Mouse (Mus musculus): Measurements from ENCODE around the gene Cisd2.

Gene Cisd2

DNA sequence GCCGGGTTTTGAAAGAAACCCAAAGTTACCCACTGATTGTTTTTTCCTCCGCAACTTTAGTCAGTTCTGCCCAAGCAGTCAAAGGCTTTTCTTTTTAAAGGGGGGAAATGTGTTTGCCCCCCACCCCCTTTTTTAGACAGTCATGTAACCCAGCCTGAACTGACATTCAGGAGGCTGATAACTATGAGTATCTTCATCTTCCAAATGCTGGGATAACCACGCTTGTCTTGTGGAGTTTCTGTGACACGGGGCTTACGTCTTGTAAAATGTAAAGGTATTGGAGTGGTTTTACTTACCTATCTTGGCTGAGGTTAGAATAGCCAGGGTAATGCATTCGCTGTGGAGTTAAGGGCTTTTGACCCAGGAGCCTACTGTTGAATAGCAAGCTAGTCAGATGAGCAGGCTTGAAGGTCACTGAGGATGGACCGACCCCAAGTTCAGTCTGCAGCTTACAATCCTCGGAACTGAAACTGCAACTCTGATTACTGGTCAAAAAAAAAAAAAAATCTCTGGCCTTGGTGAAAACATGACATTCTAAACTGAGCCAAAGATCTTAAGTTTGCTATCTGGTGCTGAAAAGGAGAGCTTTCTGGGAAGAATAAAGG lies at the start of gene Cisd2:
TSS of gene Cisd2 (minus strand) at position 318 of the 605 bp plus-strand sequence.
- no peak for DNase-seq (ENCODE audit: extremely low read depth, low read depth, low spot score)

DNA sequence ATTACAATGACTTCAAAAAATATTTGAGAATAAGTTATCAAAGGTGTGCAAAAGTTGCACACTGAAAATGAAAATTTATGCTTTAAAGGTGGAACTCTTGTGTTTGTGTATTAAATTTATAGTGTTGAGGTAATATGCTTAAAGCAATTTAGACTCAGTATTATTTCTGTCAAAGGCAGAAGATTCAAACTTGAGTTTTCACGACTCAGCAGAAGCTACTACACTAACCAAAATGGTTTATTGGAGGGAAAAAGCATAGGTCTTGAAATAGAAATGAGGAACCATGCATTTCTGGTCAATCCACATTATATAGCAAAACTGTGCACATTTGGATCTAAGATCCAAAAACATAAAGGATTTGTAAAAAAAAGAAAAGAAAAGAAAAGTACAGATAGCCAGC lies 47.1 kb upstream of the Cisd2 start:
- no peak for DNase-seq (ENCODE audit: extremely low read depth, low read depth, low spot score)

DNA sequence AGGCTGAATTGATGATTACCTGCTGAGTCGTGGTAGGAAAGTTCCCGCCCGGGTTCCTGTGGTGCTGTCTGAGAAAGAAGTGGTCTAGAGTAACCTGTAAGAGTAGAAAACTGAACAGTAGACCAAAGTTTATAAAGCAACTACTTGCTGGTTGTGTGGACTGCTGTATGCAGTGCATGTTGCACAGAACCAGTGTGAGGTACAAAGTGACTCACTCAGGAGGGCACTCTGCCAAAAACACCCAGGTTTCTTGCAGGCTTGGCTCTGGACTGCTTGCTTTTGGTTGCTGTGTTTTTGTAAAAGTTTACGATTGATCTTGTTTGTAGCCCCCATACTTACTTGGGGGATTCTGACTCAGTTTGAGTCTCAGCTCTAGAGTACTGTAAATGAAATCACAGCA lies 46.2 kb upstream of the Cisd2 start:
- DNase-seq (ENCODE audit: extremely low read depth, low read depth, low spot score) = peak; percentile 69

DNA sequence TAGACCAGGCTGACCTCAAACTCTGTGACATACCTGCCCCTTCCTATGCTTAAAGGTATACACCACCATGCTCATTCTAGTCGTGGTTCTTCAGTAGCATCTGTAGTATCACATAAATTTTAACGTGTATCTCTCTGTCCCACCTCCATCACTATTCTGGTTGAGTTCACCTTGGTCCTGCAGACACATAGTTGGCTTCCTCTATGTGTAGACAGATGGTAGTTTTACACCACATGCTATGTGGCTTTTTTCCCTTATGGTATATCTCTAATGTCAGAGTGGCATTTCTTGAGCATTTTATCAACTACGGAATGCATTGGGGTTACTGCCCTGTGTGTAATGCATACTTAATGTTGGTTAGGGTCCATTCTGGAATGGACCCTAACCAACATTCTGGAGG lies 45.4 kb upstream of the Cisd2 start:
- no peak for DNase-seq (ENCODE audit: extremely low read depth, low read depth, low spot score)

DNA sequence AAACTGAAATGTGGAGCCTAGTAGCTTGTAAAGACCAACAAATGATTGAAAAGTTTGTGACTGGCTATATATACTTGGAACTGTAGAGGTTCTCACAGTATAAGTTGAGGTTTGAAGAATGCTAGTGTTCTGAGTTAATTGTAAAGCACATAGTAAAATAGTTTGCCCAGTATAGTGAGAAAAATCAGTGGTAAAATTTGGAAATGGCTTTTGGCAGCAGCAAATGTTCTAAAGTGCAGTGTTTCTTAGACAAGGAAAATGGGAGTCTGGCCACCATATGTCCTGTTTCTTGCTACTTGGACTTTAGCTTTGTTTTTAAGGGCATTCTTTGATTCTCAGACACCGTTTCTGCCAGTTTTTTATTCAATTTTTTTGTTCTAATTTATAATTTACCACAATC lies 44.7 kb upstream of the Cisd2 start:
- DNase-seq (ENCODE audit: extremely low read depth, low read depth, low spot score) = no peak

DNA sequence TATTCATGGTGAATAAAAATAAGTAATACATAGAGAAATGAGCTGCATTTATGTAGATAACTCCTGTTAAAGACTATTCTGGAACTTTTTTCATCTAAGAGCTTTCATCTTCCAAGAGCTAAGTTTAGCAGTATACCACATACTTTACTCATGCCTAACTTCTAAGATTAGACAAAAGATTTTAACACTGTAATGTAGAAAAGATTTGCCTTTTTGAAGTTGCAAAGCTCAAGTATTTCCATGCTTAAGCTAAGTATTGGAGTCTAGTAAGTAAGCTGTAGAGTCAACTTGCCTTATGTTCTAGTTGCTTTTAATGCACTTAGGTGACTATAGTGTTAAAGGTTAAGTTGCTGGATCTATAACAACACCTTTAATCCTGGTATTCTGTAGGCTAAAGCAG lies 35.3 kb upstream of the Cisd2 start:
- no peak for DNase-seq (ENCODE audit: extremely low read depth, low read depth, low spot score)

DNA sequence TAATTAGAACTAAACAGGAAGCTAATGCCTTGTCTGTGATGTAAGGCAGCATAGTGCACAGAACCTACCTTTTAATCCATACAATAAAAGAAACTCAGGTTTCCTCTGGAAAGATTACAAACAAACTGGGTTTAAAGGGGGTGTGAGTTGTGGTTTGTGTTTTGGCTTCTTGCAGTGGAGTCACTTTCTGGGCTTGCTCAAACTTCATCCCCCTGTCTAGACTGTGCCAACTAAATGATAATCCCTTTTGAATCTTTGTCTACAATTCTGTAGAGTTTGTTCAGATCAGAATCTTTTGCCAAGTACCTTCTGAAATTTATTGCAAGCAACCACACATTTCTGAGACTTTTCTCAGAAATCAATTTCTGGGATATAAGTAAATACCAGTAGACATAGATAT lies 21.2 kb upstream of the Cisd2 start:
- no peak for DNase-seq (ENCODE audit: extremely low read depth, low read depth, low spot score)

DNA sequence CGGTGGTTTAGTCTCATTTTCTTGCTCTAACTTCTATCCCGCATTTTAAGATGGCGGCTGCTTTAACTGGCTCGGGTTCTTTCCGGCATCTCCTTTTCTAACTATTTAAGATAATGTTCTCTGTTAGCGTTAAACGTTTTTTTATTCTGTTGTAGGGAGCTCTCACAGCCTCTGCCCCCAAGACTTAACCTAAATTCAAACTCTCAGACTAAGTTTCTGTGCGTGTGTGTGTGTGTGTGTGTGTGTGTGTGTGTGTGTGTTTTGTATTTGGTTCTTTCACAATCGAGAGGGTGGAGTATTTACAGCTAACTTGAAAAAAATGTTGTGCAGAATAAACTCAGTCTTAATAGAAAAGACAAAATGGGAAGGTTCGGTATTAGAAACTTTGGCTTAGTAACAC lies 16.9 kb upstream of the Cisd2 start:
- DNase-seq (ENCODE audit: extremely low read depth, low read depth, low spot score) = no peak

DNA sequence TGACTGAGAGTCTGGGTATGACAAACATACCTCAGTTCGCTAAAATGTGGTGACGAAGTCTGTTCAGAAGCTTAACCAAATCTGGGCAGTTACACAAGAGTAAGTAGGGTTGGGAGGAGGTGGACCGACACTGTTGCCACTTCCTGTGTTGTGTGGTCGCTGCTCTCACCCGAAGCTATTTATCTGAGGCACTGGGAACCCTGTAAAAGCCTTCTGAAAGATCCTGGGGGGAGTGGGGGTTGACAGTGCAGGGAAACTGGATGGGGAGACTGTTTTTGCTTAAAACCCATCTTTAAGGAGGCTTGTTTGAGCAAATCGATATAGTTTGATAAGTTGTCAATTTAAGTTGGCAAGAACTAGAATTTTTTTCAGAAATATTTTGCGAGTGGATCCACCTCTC lies 16.5 kb upstream of the Cisd2 start:
- no peak for DNase-seq (ENCODE audit: extremely low read depth, low read depth, low spot score)

DNA sequence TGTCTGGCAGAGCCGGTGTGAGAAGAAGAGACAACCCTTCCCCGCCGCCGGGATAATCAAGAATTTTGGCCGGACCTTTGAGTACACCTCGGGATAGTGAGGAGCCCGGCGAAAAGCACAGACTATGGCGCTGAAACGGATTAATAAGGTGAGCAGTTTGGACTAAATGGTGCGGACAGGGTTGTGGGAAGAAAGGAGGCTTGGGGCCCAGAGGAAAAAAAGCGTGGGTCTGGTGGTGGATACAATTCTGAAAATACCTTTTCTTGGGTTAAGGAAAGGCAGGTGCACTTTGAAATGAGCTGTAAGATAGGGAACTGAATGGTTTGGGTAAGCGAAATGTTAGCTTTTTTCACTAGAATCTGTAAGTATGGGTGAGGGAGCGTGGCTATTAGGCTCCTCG lies 15.9 kb upstream of the Cisd2 start:
- no peak for DNase-seq (ENCODE audit: extremely low read depth, low read depth, low spot score)

DNA sequence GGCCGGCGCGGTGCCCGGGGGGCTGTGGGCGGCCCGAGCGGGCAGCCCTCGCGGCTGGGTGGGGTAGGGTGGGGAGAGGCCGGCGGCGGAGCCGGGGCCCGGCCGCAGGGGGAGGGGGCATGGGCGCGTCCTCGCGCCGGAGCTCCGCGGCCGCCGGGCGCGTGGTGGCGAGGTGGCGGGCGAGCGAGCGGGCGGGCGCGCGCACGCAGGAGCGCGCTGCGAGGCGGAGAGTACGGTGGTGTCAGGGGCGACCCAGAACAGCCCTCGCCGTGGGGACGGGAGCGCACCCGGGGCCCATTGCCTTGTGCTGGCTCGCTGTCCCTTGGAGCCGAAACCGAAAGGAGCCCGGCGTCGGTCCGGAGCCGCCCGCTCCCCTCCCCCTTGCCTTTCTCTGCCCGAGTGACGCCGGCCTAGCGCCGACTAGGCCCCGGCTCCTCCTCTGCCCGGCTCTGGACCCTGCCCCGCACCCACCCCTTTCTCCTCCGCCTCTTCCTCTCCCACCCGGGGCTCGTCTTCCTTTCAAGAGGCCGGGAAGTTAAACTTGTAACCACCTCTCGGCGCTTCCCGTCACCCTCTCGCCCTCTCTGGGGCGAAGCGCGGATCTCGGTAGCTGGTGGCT lies 15.3 kb upstream of the Cisd2 start:
- no peak for DNase-seq (ENCODE audit: extremely low read depth, low read depth, low spot score)

DNA sequence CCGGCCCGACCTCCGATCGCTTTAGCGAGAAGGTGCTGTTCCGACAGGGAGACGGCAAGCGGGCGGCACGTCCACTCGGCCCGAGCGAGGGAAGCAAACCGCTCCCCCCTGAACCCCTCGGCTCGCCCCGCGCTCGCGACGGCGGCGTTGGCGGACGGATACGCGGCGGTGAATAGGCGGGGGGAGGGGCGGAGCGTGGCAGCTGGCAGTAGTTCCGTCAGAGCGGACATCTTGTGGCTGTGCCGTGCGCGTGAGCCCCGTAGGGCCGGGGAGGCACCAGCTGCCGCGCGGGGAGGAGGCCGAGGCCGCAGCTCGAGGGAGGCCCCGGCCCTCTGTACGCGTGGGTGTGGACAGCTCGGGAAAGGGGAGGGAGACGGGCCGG lies 14.8 kb upstream of the Cisd2 start:
- DNase-seq (ENCODE audit: extremely low read depth, low read depth, low spot score) = no peak

DNA sequence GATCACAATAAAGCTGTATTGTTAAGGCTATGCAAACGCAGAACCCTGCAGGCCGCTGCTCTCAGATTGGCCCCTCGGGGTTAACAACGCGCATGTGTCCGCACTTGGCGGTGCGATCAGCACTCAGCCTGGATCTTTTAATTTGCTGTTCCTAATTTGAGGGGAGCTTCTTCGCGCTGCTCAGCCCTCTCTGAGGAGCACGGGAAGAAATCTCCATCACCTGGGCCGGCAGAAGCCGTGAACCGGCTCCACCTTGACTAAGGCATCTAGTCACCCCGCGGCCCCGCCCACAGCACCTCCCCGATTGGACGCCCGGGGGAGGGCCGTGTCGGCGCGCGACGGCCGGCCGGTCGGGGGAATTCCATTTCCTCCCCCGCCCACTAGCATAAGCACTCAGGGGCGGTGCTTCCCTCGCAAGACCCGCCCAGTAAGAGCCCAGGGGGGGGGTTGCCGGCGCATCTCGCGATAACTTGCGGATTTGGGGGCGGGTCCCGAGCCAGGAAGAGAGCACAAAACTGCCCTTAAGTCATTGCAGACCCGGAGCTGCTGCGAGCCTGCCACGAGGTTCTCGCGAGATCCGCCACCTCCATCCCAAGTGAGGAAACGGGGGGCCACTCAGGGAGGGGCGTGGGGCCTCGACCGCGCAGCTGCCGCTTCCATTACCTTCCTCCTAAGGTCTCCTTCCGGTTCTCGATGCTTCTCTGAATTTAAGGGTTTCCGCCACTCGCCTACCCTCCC lies 14.2 kb upstream of the Cisd2 start, which contains the start of gene Ube2d3:
TSS of gene Ube2d3 (plus strand) at position 392 of the 738 bp plus-strand sequence.
- peak; percentile 83 for DNase-seq (ENCODE audit: extremely low read depth, low read depth, low spot score)

DNA sequence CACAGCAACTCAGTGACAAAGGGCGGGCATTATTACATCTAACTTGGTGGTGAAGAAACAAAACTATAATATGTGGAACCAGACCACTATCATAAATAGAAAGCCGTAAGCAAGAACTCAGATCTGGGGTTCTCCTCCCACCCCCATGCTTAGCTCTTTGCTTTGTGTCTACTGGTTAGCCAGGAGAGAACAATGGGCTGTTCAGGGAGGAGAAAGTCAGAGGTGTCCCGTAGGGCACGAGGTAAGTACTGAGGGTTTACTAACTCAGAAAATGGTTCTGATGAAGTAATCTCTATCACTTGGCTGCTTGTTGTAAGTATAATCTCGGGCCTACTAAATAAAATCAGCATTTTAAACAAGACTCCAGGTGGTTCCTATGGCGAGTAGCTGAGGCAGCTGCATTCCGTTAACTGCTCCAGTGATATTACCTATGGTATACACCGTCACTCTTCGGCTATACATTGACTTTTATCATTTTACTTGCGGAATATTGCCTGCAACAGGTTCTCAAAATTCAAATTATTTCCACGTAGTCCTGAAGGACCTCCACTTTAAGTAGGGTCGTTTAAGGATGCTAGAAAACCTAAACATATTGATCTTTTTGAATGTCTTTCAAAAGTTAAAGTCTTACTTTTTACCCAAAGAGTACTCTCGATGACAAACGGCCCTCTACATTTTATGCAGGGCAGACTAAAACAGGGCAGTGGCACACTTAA lies 13.3 kb upstream of the Cisd2 start:
- DNase-seq (ENCODE audit: extremely low read depth, low read depth, low spot score) = no peak

DNA sequence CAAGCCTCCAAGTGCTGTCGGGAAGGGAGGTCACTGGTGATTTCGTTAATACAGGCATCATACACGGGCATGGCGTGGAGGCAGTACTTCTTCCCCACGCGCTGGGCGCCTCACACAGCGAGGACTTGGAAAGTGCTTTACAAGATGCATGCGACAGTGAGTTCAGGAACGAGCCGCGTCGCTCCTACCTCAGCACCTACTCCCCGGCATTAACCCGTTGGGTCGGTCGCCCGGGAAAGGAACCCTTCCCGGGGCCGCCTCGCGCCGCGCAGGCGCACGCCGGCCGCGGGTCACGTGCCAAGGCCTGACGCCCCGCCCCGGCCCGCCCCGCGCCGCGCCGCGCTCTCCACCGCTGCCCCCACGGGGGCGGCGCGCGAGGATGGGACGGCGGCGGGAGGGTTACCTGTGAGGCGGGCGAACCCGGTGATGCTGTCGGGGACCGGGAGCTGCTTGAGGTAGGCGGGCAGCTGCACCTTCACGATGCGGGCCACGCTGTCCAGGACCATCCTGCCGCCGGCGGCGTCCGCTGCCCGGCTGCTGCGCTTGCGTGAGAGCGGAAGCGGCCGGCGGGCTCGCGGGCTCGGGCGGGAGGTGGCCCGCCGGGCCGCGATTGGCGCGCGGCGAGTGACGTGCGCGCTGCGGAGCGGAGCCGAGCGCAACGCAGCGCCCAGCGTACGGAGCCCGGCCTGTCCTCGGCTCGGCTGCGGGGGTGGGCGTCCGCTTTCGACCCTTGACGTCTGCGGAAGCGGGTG lies 693 bp downstream of the Cisd2 start:
- no peak for DNase-seq (ENCODE audit: extremely low read depth, low read depth, low spot score)

DNA sequence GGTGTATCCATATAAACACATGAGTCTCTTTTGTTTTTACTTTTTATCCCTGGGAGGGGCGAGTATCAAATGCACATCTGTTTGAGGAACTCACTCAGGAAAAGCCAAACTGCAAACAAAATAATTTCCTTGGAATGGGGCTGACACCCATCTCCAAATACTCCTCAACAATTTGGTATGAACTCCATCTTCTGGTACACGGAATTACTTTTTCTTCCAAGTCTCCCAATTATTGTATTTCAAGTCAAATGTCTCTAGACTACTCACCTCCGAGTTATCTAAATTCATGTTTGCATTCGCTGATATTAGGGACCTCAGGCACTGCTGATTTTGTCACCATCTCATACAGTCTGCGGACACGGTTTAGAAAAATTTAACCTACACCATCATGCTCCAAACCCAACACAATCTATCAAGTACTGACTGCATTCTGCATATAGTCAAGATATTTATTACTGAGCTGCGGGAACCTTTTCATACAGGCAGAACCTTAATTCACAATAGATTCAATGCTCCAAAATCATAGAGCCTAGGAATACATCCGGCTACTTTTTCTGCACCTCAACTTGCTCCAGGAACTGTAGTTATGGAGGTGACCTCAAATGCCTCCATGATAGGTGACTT lies 1.4 kb downstream of the Cisd2 start:
- DNase-seq (ENCODE audit: extremely low read depth, low read depth, low spot score) = no peak

DNA sequence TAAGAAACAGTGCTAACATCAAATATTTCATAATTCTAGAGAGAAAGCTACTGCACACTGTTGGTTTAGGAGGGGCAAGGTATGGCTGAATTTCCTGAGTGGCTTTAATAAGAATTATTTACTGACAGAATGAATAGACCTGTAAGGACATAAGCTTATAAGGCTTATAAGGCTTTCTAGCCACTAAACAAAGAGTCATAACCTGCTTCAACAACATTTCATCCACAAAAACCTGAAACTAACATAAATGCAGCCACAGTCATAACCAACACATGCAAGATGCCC lies 2.5 kb downstream of the Cisd2 start:
- DNase-seq (ENCODE audit: extremely low read depth, low read depth, low spot score) = no peak

DNA sequence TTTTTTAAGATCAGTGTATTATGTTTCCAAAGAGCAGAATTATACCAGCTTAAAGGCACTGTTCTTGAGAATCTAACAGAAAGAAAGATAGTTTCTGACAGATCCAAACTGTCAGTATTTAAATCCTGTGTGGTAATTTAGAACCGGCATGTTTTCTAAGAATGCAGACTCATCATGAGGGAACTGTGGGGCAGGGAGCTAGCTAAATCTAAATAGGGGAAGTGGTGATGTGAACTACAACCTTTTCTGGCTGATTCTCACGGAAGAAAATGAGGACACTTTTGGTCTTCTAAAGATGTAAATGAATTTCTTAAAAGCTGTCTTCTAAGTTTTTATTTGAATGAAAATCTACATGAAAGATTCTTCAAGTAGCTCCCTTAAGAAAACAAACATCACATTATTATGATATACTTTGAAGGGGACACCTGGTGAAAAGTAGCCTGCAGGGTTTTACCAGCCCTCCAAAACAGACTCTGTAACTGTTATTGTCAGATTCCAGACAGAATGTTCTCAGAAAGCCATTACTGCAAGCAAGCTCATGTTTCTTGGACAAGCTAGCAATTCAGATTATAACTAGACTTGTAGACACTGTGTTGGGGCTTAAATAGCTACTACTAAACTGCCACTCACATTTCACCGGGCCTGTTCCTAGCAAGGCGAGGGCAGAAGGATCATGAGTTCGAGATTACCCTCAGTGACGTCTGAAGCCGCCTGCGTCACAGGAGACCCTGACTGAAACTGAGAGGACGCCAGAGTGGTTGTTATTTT lies 3.0 kb downstream of the Cisd2 start:
- DNase-seq (ENCODE audit: extremely low read depth, low read depth, low spot score) = no peak

DNA sequence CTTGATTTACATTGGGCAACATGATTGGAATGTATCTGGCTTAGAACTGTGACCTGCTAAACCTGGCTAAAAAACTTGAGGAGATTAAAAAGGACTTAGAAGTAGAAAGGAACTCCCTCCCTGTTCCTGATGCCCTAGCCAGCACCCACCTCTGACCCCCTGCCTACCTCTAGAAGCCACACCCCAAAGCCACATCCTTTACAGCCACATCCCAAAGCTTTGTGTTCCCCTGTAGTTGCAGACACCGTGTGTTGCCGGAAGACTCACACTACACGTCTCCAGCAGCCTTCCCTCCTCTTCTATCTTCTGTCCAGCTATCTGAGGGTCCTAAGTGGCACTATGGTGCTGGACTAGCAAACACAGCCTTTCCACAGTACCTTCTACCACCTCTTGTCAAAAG lies 5.9 kb downstream of the Cisd2 start:
- no peak for DNase-seq (ENCODE audit: extremely low read depth, low read depth, low spot score)

DNA sequence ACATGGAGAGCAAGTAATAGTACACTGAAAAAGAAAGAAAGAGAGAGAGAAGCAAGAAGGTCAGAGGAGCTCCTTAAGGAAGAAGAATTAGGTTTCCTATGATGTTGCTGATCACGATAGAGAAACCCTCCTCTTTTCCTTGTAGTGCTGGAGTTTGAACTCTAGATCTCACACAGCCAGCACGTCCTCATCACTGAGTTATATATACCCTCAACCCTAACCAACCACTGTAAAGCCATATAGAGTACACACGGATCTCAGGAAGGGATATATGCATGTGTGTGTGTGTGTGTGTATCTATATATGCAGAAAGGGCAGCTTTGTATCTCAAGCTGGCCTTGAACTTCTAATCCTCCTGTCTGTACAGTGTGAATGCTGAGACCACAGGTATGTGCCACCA lies 6.5 kb downstream of the Cisd2 start:
- no peak for DNase-seq (ENCODE audit: extremely low read depth, low read depth, low spot score)

Data from fat pad, adult 2 months (tissue).